Mouse (Mus musculus): Measurements from ENCODE around the gene Ppp1r2.

DNA sequence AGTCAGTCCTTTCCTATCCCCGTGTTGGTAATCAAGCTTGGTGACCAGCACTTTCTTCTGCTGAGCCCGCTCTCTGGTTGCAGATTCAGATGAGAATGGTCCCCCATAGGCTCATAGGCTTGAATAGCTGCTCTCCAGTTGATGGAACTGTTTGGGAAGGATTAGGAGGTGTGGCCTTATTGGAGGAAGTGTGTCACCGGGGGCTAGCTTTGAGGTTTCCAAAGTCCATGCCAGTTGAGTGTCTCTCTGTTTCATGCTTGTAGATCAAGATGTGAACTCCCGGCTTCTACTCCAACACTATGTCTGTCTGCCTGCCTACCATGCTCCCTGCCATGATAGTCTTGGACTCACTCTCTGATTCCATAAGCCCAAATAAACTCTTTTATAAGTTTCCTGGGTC, 59.8 kb downstream of the Ppp1r2 start:
- TF ChIP-seq CTCF (IDR thresholded peaks at IDR 0.05; ENCODE audit: low read depth) (no peak), EP300 (IDR thresholded peaks at IDR 0.05; ENCODE audit: low read depth) (no peak)

Measured in liver, postnatal 0 days (tissue).